Mouse (Mus musculus) layer of hippocampus, adult 11-12 months (tissue): ENCODE data around the gene Raet1e.
A peak's percentile ranks its signal among the peaks of the same experiment; 100 is the strongest.
"Not testable (repeated sequence)": the region's sequence is repeated elsewhere in the genome, so short reads cannot be mapped to it uniquely, and the experiment has no call there.

Experiments used
- DNase-seq: peaks from one replicate; pipeline ENCODE4 v3.0.0; 2022; ENCODE audit warnings: low spot score

The Raet1e gene

DNA sequence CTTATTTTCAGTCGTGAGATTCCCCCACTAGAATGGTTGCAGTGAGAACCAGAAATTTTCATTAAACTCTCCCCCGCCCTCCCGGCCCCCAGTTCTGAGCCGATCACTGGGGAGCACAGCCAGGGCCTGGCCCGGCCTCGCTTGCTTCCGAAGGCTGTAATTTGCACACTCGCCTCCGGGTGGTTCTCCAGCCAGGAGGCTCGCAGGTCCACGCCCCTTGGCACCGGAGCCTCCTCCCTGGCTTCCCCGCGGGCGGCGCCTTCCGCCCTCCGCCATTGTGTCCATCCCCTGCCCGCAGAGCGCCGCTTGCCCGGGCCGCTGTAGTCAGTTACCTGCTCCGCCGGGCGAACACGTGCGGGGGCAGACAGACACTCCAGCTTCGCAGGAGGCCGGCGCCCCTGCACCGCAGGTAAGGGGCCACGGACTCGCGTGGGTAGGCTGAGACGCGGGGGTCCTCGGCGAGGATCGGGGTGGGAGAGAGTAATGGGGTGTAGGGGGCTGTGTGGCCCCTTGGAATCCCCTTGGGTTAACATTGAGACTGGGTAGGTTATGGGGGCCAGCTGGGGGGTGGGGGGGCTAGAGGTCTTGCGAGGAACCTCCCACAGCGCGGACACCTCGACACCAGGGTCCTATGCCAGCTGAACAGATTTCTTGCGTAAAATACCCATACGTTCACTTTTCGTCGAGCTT is at the start of gene Raet1e, which contains the start of gene H60b:
TSS of gene Raet1e (plus strand) at position 260 of the 690 bp plus-strand sequence.
TSS of gene H60b (plus strand) at position 277 of the 690 bp plus-strand sequence.
- not testable (repeated sequence) for DNase-seq

GRCm38 (mm10) chr10:22140665-22141280 is 17.6 kb upstream of the Raet1e start:
- DNase-seq = peak; percentile 70

- DNase-seq = not testable (repeated sequence)
These were observed 16.2 kb upstream of the Raet1e start for GRCm38 (mm10) chr10:22142194-22142593.

- DNase-seq = no peak
These were observed 15.4 kb upstream of the Raet1e start for GRCm38 (mm10) chr10:22142926-22143325.

DNA sequence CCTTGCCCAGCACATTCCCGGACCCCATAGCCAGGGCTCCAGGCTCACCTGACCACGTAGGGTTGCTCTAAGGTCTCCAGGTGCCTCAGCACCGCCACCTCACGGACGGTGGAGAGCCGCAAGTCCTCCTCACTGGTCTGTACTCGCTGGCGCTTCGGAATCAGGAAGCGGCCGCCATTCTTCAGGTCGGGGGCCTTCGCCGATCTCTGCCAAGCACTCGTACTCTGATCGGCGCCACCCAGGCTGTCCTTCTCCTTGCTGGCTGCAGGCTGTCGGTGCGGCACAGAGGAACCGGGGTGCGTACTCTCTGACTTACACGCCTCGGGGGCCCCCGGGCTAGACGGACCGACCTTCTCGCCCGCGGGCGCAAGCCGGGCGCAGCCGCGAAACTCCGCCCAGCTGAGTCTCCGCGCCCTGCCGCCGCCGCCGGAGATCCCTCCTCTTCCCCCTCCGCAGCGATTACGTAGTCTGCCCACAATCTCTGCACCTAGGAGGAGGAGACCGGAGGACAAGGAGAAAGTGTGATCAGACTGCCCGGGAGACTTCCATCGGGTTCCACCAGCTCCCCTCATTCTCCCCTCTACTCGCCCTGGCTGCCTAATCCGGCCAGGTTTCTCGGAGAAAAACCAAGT is 9.8 kb upstream of the Raet1e start:
- DNase-seq = no peak

DNA sequence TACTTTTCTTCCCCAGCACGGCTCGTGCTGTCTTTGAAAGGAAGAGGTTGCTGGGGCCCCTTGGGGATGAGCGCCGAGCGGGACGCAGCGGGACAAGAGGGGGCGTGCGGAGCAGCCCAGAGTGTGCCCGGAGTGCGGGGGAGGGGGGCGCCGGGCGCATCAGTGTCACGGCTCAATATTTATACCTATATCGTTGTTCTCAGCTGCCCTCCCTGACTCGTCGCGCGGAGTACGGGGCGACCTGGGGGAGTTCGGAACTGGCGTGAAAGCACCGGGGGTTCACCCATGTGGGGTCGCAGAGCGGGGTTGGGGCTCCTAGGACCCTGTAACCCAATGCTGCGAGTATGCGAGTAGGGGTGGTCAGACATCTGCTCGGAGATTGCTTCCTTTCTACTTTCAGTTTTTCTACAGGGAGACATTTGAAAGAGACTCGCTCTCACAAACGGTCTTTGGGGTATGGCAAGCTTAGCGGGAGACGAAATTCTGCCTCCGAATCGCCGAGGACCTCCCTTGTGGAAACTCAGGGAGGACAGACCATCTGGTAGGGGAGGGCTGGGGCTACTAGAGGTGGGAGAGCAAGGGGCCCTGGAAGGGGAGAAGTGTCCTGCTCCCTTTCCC is 9.2 kb upstream of the Raet1e start, which contains the start of gene E030030I06Rik:
TSS of gene E030030I06Rik (minus strand) at position 198 of the 618 bp plus-strand sequence.
- no peak for DNase-seq

GRCm38 (mm10) chr10:22149691-22150465 is 8.5 kb upstream of the Raet1e start:
- no peak for DNase-seq

- DNase-seq = no peak
These were observed 7.8 kb upstream of the Raet1e start for GRCm38 (mm10) chr10:22150593-22150992.

DNA sequence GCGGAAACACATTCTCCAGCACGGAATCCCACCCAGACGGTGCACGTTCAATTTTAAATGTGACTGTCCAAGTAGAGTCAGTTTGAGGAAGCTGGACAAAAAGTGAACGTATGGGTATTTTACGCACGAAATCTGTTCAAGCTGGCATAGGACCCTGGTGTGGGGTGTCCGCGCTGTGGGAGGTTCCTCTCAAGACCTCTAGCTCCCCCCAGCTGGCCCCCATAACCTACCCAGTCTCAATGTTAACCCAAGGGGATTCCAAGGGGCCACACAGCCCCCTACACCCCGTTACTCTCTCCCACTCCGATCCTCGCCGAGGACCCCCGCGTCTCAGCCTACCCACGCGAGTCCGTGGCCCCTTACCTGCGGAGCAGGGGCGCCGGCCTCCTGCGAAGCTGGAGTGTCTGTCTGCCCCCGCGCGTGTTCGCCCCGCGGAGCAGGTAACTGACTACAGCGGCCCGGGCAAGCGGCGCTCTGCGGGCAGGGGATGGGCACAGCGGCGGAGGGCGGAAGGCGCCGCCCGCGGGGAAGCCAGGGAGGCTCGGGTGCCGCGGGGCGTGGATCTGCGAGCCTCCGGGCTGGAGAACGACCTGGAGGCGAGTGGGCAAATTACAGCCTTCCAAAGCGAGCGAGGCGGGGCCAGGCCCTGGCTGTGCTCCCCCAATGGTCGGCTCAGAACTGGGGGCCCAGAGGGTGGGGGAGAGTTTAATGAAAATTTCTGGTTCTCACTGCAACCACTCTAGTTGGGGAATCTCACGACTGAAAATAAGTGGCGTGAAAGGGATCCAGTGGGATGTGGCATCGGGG is 7.1 kb upstream of the Raet1e start:
- DNase-seq = not testable (repeated sequence)

- DNase-seq = not testable (repeated sequence)
These were observed 6.3 kb upstream of the Raet1e start for GRCm38 (mm10) chr10:22151863-22152640.

- not testable (repeated sequence) for DNase-seq
These were observed 5.2 kb upstream of the Raet1e start for GRCm38 (mm10) chr10:22153147-22153690.

DNA sequence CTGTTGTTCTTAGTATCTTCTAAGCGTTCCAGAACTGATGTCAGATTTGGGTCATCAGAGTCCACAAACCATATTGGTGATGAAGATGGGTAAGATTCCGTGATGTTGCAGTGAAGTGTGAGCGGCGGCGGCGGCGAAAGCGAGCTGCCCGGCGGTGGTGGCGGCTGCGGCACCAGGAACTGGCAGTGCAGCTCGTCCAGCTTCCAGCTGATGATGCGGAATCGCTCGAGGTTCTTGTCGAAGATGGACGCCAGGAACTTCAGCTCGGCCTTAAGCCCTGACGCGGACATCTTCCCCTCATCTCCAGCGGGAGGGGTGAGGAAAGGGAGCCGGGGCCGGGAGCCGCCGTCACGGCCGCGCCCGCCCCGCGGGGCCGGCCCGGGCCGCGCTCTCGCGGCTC is 4.2 kb upstream of the Raet1e start:
- not testable (repeated sequence) for DNase-seq

GRCm38 (mm10) chr10:22154871-22155799 is 3.2 kb upstream of the Raet1e start:
- DNase-seq = no peak

DNA sequence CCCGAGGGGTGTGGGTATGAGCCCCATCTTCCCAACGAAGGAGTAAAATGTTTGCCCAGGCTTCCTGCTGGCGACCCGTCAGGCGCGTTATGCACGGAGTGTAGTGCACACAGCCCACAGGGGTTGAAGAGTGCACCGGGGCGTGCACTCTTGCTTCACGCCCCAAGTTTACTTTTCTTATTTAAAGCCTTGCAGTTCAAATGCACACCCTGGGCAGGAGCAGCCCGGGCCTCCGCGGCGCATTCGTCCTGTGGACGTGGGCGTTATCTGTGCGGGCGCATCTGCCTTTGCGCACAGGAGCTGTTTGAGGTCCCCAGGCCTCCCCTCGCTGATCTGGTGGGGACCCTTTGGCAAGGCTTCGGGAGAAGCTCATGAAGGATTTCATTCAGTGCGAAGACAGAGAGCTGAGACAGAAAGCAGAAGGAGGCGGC is 777 bp downstream of the Raet1e start:
- no peak for DNase-seq

- no peak for DNase-seq
These were observed 1.3 kb downstream of the Raet1e start for GRCm38 (mm10) chr10:22159581-22160140.

DNA sequence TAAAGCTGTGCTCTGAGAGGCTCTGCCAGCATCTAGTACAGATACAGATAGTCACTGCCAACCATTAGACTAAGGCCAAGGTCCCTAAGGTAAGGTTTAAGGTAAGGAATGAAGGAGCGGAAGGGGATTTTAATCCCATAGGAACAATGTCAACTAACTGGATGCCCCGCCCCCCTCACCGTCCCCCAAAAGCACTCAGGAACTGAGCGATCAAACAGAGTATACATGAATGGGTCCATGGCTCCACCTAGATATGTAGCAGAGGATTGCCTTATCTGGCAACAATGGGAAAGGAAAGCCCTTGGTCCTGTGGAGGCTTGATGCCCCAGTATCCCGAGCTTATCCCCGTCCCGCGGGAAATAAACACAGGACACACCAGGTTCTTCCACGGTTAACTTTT is 4.9 kb downstream of the Raet1e start:
- DNase-seq = not testable (repeated sequence)

DNA sequence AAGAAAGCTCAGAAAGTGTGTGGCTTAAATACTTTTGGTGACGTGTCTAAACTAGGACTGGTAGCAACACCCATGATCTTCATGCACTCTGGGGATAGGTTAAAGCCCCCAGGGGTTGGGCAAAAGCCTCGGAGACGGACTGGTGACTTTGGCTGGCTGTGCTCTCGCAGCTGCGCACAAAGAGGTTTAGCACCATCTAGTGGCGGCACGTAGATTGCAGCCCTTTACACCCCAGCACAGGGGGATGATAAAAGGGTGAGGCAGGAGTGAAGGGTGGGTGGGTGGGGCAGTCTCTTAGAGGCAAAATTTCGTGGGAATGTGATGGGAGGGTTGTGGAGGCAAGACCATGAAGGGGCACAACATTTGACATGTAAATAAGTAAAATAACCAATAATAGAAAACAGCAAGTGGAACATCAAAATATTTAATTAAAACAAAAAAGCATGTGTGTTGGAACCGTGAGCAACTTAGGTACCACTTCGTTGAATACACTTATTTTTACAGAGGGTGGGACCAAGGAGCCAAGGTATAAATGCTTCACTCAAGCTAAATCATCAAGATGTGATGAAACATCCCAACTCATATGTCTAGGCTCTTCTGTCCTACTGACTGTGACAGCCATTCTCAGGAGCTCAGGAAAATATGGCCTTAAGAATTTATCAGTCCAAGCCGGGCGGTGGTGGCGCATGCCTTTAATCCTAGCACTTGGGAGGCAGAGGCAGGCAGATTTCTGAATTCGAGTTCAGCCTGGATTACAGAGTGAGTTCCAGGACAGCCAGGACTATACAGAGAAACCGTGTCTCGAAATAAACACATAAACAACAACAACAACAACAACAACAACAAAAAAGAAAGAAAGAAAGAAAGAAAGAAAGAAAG is 5.6 kb downstream of the Raet1e start:
- DNase-seq = peak; percentile 69
